Mouse (Mus musculus) E14TG2a.4 (cell line): ENCODE data around the gene Stk10.

Source experiments
- H3K27me3 ChIP-seq: 2 replicates; pipeline ENCODE4 v1.6.1; 2014; ENCODE audit warnings: low read length, control low read depth; ENCODE audit not compliant: insufficient read depth
- H3K36me3 ChIP-seq: 2 replicates; pipeline ENCODE4 v1.6.1; 2014; ENCODE audit warnings: low read length, control low read depth; ENCODE audit not compliant: insufficient read depth
- H3K4me1 ChIP-seq: replicated peaks from 2 replicates; pipeline ENCODE4 v1.6.1; 2014; ENCODE audit warnings: low read depth, low read length, control low read depth
- H3K4me3 ChIP-seq: replicated peaks from 2 replicates; pipeline ENCODE4 v1.5.1; 2014; ENCODE audit warnings: mild to moderate bottlenecking, low read length
- H3K9me3 ChIP-seq: 2 replicates; pipeline ENCODE4 v1.6.1; 2014; ENCODE audit warnings: low read length, control low read depth
- CTCF ChIP-seq: conservative IDR thresholded peaks from 2 replicates; pipeline ENCODE4 v1.5.1; 2014; ENCODE audit warnings: low read length
- NANOG ChIP-seq: IDR thresholded peaks from 2 replicates; pipeline ENCODE4 v1.6.1; 2014; ENCODE audit warnings: borderline replicate concordance, low read length, mixed read lengths
- POU5F1 ChIP-seq: IDR thresholded peaks from 2 replicates; pipeline ENCODE4 v1.6.1; 2014; ENCODE audit warnings: low read length, borderline replicate concordance

Gene Stk10

GRCm38 (mm10) chr11:32565088-32565487 is 32.0 kb downstream of the Stk10 start:
- H3K4me1 ChIP-seq: peaks cover 43% of the 10 kb centered on the region
- TF ChIP-seq NANOG: no peak
- no peak for TF ChIP-seq POU5F1
- no peak for TF ChIP-seq CTCF
- peaks cover 11% of the 10 kb centered on the region; the same call in 1 of the 2 replicates for H3K36me3 ChIP-seq
- H3K4me3 ChIP-seq: no peak overlapping the region
- H3K27me3 ChIP-seq: no peaks in the 10 kb centered on the region
- no peaks in the 10 kb centered on the region for H3K9me3 ChIP-seq

DNA sequence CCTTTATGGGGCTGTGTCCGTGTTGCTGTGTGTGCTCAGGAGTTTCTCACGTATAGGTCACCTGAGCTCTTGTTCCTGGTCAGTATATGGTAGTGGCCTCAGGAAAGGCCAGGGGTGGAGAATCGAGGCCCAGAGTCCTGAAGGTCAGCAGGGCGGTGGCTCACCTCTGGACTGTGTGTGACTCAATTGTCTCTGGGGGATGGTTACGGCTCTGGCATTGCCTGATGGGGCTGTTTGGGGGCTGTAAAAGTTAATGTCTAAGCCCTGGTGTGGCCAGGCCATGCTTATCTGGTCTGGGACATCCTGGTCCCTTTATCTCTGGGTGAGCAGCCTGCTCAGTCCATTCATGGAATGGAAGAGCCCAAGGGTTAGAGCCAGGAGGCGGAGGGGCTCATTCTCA is 33.1 kb downstream of the Stk10 start:
- Histone ChIP-seq H3K4me3 (no peak overlapping the region), H3K4me1 (peaks cover 43% of the 10 kb centered on the region), H3K9me3 (no peaks in the 10 kb centered on the region), H3K36me3 (peaks cover 11% of the 10 kb centered on the region; the same call in 1 of the 2 replicates), H3K27me3 (no peaks in the 10 kb centered on the region)
- TF ChIP-seq NANOG (no peak), POU5F1 (no peak), CTCF (no peak)

DNA sequence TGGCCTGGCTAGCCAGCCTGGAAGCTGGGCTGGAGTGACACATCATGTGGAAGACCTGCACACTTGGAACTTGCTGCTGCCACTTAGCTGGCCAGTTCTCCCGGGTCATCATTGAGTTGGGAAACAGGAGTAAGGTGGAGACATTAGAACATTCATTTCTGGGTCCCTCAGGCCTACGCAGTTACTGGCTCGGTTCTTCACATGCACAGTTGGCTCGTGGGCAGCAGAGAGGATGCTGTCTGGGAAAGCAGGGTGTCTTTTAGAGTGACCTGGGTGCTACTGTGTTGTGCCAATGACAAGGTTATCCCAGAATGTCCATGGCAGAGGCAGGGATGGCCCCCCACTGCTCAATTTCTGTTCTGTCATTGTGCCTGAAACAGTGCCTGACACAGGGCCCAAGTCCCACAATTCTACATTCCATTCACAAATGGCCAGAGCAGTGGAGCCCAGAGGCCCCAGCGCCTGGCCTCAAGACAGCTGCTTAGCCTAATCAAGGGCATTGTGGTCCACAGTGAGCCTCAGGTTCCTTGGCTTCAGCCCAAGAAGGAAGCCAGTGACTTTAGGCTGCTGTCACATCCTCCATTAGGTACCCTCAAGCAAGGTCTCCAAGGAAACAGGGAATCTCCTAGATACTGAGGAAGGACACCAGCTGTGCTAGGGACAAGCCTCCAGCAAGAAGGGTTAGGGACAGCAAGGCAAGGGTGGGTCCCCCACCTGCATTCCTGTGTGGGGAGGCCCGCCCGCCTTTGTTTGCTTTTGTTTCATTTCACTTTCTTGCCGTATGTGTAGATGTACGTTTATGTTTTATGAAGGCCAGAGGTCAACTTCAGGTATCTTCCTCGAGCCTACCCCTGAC is 34.1 kb downstream of the Stk10 start:
- TF ChIP-seq POU5F1 (no peak), CTCF (no peak), NANOG (no peak)
- Histone ChIP-seq H3K27me3 (no peaks in the 10 kb centered on the region), H3K9me3 (no peaks in the 10 kb centered on the region), H3K36me3 (peaks cover 5% of the 10 kb centered on the region; the same call in 1 of the 2 replicates), H3K4me3 (no peak overlapping the region), H3K4me1 (peaks cover 43% of the 10 kb centered on the region)

DNA sequence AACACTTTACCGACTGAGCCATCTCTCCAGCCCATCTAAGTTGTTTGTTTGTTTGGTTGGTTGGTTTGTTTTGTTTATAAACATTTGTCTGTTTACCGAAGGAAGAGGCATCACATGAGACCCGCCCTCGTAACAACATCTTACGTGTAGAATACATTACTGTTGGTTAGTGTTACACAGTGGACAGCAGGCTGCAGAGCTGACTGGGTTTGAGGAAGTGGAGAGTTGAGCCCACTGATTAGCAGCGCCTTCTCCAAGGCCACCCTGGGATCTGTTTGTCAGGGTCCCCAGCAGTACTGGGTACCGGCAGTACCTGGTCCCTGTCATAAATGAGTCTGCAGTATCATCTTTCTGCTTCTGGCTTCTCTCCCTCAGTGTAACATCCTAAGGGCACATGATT is 35.0 kb downstream of the Stk10 start:
- no peaks in the 10 kb centered on the region for H3K9me3 ChIP-seq
- peaks cover 5% of the 10 kb centered on the region; the same call in 1 of the 2 replicates for H3K36me3 ChIP-seq
- TF ChIP-seq NANOG (no peak), POU5F1 (no peak), CTCF (no peak)
- H3K4me1 ChIP-seq: peaks cover 38% of the 10 kb centered on the region
- no peaks in the 10 kb centered on the region for H3K27me3 ChIP-seq
- H3K4me3 ChIP-seq: no peak overlapping the region

GRCm38 (mm10) chr11:32568637-32569293 is 35.7 kb downstream of the Stk10 start:
- Histone ChIP-seq H3K4me1 (peaks cover 31% of the 10 kb centered on the region), H3K9me3 (no peaks in the 10 kb centered on the region)
- no peak for TF ChIP-seq NANOG
- no peak for TF ChIP-seq POU5F1
- TF ChIP-seq CTCF: no peak

DNA sequence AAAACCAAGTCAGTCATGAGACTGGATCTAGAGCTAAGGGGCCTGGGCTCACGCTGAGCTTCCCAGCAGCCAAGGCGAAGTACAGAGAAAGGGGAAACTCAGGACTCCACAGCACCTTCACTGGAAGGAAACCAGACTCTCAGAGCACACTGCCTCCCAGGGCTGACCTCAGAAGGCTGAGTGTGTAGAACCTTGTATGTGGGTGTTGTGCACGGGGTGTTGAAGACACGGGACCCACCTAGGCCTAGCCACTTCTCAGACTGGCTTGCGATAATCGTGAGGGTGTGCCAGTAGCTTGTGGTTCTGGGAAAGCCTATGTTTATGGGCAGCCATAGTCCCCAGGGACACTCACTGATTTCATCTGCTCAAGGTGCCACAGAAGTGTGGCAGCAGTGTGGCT is 38.0 kb downstream of the Stk10 start:
- TF ChIP-seq CTCF (no peak), NANOG (no peak), POU5F1 (no peak)
- peaks cover 24% of the 10 kb centered on the region for H3K4me1 ChIP-seq

More at GRCm38 (mm10) chr11:32568637-32569293, 35.7 kb downstream of the Stk10 start:
- H3K36me3 ChIP-seq: peaks cover 5% of the 10 kb centered on the region; the same call in 1 of the 2 replicates
- no peaks in the 10 kb centered on the region for H3K27me3 ChIP-seq
- no peak overlapping the region for H3K4me3 ChIP-seq

GRCm38 (mm10) chr11:32573669-32574068 is 40.6 kb downstream of the Stk10 start:
- Histone ChIP-seq H3K4me3 (no peak overlapping the region), H3K9me3 (no peaks in the 10 kb centered on the region), H3K36me3 (peaks cover 12% of the 10 kb centered on the region), H3K27me3 (no peaks in the 10 kb centered on the region), H3K4me1 (0 out of 2 replicates have a peak, but pooled peaks cover 3% of the 10 kb centered on the region)
- TF ChIP-seq POU5F1: no peak
- TF ChIP-seq NANOG: no peak
- TF ChIP-seq CTCF: no peak

More for the DNA sequence above, 38.0 kb downstream of the Stk10 start:
- H3K4me3 ChIP-seq: no peak overlapping the region
- no peaks in the 10 kb centered on the region for H3K9me3 ChIP-seq
- no peaks in the 10 kb centered on the region for H3K27me3 ChIP-seq
- peaks cover 11% of the 10 kb centered on the region; the same call in 1 of the 2 replicates for H3K36me3 ChIP-seq

- no peaks in the 10 kb centered on the region for H3K27me3 ChIP-seq
- no peaks in the 10 kb centered on the region for H3K9me3 ChIP-seq
- H3K4me3 ChIP-seq: no peak overlapping the region
- H3K36me3 ChIP-seq: peaks cover 12% of the 10 kb centered on the region
- H3K4me1 ChIP-seq: peaks cover 13% of the 10 kb centered on the region
- TF ChIP-seq CTCF: no peak
- no peak for TF ChIP-seq NANOG
- TF ChIP-seq POU5F1: no peak
These were observed 43.1 kb downstream of the Stk10 start for GRCm38 (mm10) chr11:32575964-32576759.
